Mouse (Mus musculus): Measurements from ENCODE around the gene Ptpdc1. TPM values are rescaled to one million over a fixed set of nuclear protein-coding genes. Genes with fewer than 3 reads are reported as not detected.

The Ptpdc1 gene
- 9.4 and 10.3 TPM in 2 replicates for polyA plus RNA-seq (2015; fragmentation: Nextera tagmentation; extraction: Ambion mirVana)

- Histone ChIP-seq H3K27ac (peak within 1 kb of the TSS; percentile 82), H3K4me2 (peak within 1 kb of the TSS; percentile 93), H3K9ac (peak within 1 kb of the TSS; percentile 83), H3K9me3 (no peaks in the 10 kb centered on the region), H3K4me3 (peak within 1 kb of the TSS; percentile 74), H3K27me3 (no peaks in the 10 kb centered on the region), H3K36me3 (no peaks in the 10 kb centered on the region), H3K4me1 (peaks cover 8% of the 10 kb centered on the region; the same call in 1 of the 2 replicates)
- WGBS, result 2% methylated on average over 74 of the region's 76 CpGs
- ATAC-seq (ENCODE audit: borderline replicate concordance, extremely low read depth, low FRiP score, low TSS enrichment), result peak; percentile 99
Measured at GRCm38 (mm10) chr13:48625433-48626184, at the start of gene Ptpdc1. Gene Ptpdc1 (minus strand): TSS chr13:48625664.

- WGBS, result 78% methylated on average over 5 of the region's 5 CpGs
- Histone ChIP-seq H3K27me3 (peaks cover 83% of the 10 kb centered on the region), H3K4me3 (no peak overlapping the region), H3K27ac (no peak overlapping the region), H3K4me1 (peaks cover 6% of the 10 kb centered on the region; the same call in 1 of the 2 replicates), H3K36me3 (no peaks in the 10 kb centered on the region), H3K4me2 (no peak overlapping the region), H3K9me3 (no peaks in the 10 kb centered on the region), H3K9ac (no peak overlapping the region)
- ATAC-seq (ENCODE audit: borderline replicate concordance, extremely low read depth, low FRiP score, low TSS enrichment), result no peak
Measured at GRCm38 (mm10) chr13:48674609-48675008, 49.1 kb upstream of the Ptpdc1 start.

GRCm38 (mm10) chr13:48672312-48672840 is 46.9 kb upstream of the Ptpdc1 start:
- H3K27ac ChIP-seq, result no peak overlapping the region
- no peak for ATAC-seq (ENCODE audit: borderline replicate concordance, extremely low read depth, low FRiP score, low TSS enrichment)
- WGBS, result under 1% methylated on average over 24 of the region's 24 CpGs

GRCm38 (mm10) chr13:48668976-48669534 is 43.6 kb upstream of the Ptpdc1 start:
- Histone ChIP-seq H3K36me3 (no peaks in the 10 kb centered on the region), H3K4me1 (peaks cover 32% of the 10 kb centered on the region), H3K4me3 (peak overlapping the region; percentile 16), H3K9me3 (no peaks in the 10 kb centered on the region), H3K9ac (no peak overlapping the region), H3K27ac (no peak overlapping the region), H3K4me2 (peak overlapping the region; percentile 44), H3K27me3 (peaks cover 96% of the 10 kb centered on the region)
- ATAC-seq (ENCODE audit: borderline replicate concordance, extremely low read depth, low FRiP score, low TSS enrichment), result no peak
- under 1% methylated on average over 34 of the region's 34 CpGs for WGBS

More at GRCm38 (mm10) chr13:48672312-48672840, 46.9 kb upstream of the Ptpdc1 start:
- peaks cover 18% of the 10 kb centered on the region for H3K4me1 ChIP-seq
- peak overlapping the region; percentile 38 for H3K4me2 ChIP-seq
- H3K27me3 ChIP-seq, result peaks cover 86% of the 10 kb centered on the region
- H3K9me3 ChIP-seq, result no peaks in the 10 kb centered on the region
- peak overlapping the region; percentile 15 for H3K4me3 ChIP-seq
- no peak overlapping the region for H3K9ac ChIP-seq
- no peaks in the 10 kb centered on the region for H3K36me3 ChIP-seq

- H3K4me3 ChIP-seq, result peak overlapping the region; percentile 16
- H3K36me3 ChIP-seq, result no peaks in the 10 kb centered on the region
- no peak overlapping the region for H3K27ac ChIP-seq
- no peak overlapping the region for H3K9ac ChIP-seq
- peaks cover 96% of the 10 kb centered on the region for H3K27me3 ChIP-seq
- peaks cover 35% of the 10 kb centered on the region for H3K4me1 ChIP-seq
- H3K4me2 ChIP-seq, result peak overlapping the region; percentile 44
- H3K9me3 ChIP-seq, result no peaks in the 10 kb centered on the region
- 2% methylated on average over 33 of the region's 33 CpGs for WGBS
- ATAC-seq (ENCODE audit: borderline replicate concordance, extremely low read depth, low FRiP score, low TSS enrichment), result no peak
Measured at GRCm38 (mm10) chr13:48668091-48668975, 42.9 kb upstream of the Ptpdc1 start.

GRCm38 (mm10) chr13:48667461-48667860 is 42.0 kb upstream of the Ptpdc1 start:
- Histone ChIP-seq H3K4me3 (no peak overlapping the region), H3K27me3 (peaks cover 96% of the 10 kb centered on the region), H3K4me1 (peaks cover 37% of the 10 kb centered on the region), H3K9ac (no peak overlapping the region), H3K27ac (no peak overlapping the region), H3K36me3 (no peaks in the 10 kb centered on the region), H3K9me3 (no peaks in the 10 kb centered on the region), H3K4me2 (no peak overlapping the region)
- no peak for ATAC-seq (ENCODE audit: borderline replicate concordance, extremely low read depth, low FRiP score, low TSS enrichment)
- 11% methylated on average over 4 of the region's 4 CpGs for WGBS

- no peak for ATAC-seq (ENCODE audit: borderline replicate concordance, extremely low read depth, low FRiP score, low TSS enrichment)
- Histone ChIP-seq H3K9ac (no peak overlapping the region), H3K36me3 (no peaks in the 10 kb centered on the region), H3K27ac (no peak overlapping the region), H3K27me3 (peaks cover 98% of the 10 kb centered on the region), H3K9me3 (no peaks in the 10 kb centered on the region), H3K4me2 (no peak overlapping the region), H3K4me1 (peaks cover 34% of the 10 kb centered on the region), H3K4me3 (no peak overlapping the region)
- 2% methylated on average over 58 of the region's 58 CpGs for WGBS
Measured at GRCm38 (mm10) chr13:48665656-48666597, 40.5 kb upstream of the Ptpdc1 start.

- no peak for ATAC-seq (ENCODE audit: borderline replicate concordance, extremely low read depth, low FRiP score, low TSS enrichment)
- Histone ChIP-seq H3K36me3 (no peaks in the 10 kb centered on the region), H3K27ac (no peak overlapping the region), H3K4me3 (no peak overlapping the region), H3K9ac (no peak overlapping the region), H3K9me3 (no peaks in the 10 kb centered on the region), H3K27me3 (peaks cover 100% of the 10 kb centered on the region), H3K4me1 (peaks cover 40% of the 10 kb centered on the region), H3K4me2 (no peak overlapping the region)
- 2% methylated on average over 39 of the region's 39 CpGs for WGBS
Measured at GRCm38 (mm10) chr13:48664916-48665655, 39.6 kb upstream of the Ptpdc1 start.

- 26% methylated on average over 7 of the region's 7 CpGs for WGBS
- Histone ChIP-seq H3K4me3 (no peak overlapping the region), H3K4me1 (peaks cover 43% of the 10 kb centered on the region), H3K9me3 (no peaks in the 10 kb centered on the region), H3K27ac (no peak overlapping the region), H3K9ac (no peak overlapping the region), H3K4me2 (no peak overlapping the region), H3K36me3 (no peaks in the 10 kb centered on the region), H3K27me3 (peaks cover 100% of the 10 kb centered on the region)
- no peak for ATAC-seq (ENCODE audit: borderline replicate concordance, extremely low read depth, low FRiP score, low TSS enrichment)
Measured at GRCm38 (mm10) chr13:48663988-48664339, 38.5 kb upstream of the Ptpdc1 start.

- Histone ChIP-seq H3K27me3 (peaks cover 99% of the 10 kb centered on the region), H3K4me2 (peak overlapping the region; percentile 91), H3K4me3 (peak overlapping the region; percentile 47), H3K9me3 (no peaks in the 10 kb centered on the region), H3K9ac (peak overlapping the region; percentile 29; the same call in 1 of the 2 replicates), H3K27ac (no peak overlapping the region), H3K36me3 (no peaks in the 10 kb centered on the region), H3K4me1 (peaks cover 44% of the 10 kb centered on the region)
- no peak for ATAC-seq (ENCODE audit: borderline replicate concordance, extremely low read depth, low FRiP score, low TSS enrichment)
- 7% methylated on average over 53 of the region's 54 CpGs for WGBS
Measured at GRCm38 (mm10) chr13:48663211-48663987, 37.9 kb upstream of the Ptpdc1 start.

Measured in lung, embryonic 15.5 days (tissue).